Mouse (Mus musculus) neural tube, embryonic 11.5 days (tissue): ENCODE measurements around the gene Hoxd3. TPM values are rescaled to one million over a fixed set of nuclear protein-coding genes. Genes with fewer than 3 reads are reported as not detected.

Experiments
- ATAC-seq: fragments of 200-750 bp; cut with Nextera tagmentation; 2 replicates; pipeline ENCODE4 v1.8.0; 2017; ENCODE audit warnings: moderate number of reproducible peaks, mild to moderate bottlenecking, moderate TSS enrichment, moderate library complexity; ENCODE audit not compliant: insufficient read depth, low FRiP score, low TSS enrichment
- DNase-seq: peaks from one replicate; pipeline ENCODE4 v3.0.0-alpha.2; 2015; ENCODE audit warnings: low spot score
- H3K27ac ChIP-seq: fragments of 300-500 bp; sonication (generic); 2 replicates; pipeline ENCODE4 v1.5.1; 2014; ENCODE audit warnings: low read depth, mild to moderate bottlenecking, low read length
- H3K27me3 ChIP-seq: fragments of 300-500 bp; sonication (generic); 2 replicates; pipeline ENCODE4 v1.6.1; 2014; ENCODE audit warnings: mild to moderate bottlenecking, low read length, mixed read lengths; ENCODE audit not compliant: control insufficient read depth, insufficient read depth
- H3K36me3 ChIP-seq: fragments of 300-500 bp; sonication (generic); 2 replicates; pipeline ENCODE4 v1.6.1; 2014; ENCODE audit warnings: mild to moderate bottlenecking, low read length, moderate library complexity, mixed read lengths; ENCODE audit not compliant: control insufficient read depth, insufficient read depth
- H3K4me1 ChIP-seq: fragments of 300-500 bp; sonication (generic); 2 replicates; pipeline ENCODE4 v1.6.1; 2014; ENCODE audit warnings: low read length, mixed read lengths; ENCODE audit not compliant: control insufficient read depth, insufficient read depth
- H3K4me2 ChIP-seq: fragments of 300-500 bp; sonication (generic); 2 replicates; pipeline ENCODE4 v1.6.1; 2014; ENCODE audit warnings: low read depth, mild to moderate bottlenecking, moderate library complexity
- H3K4me3 ChIP-seq: fragments of 300-500 bp; sonication (generic); 2 replicates; pipeline ENCODE4 v1.5.1; 2014; ENCODE audit warnings: low read depth, low read length
- H3K9ac ChIP-seq: fragments of 300-500 bp; sonication (generic); 2 replicates; pipeline ENCODE4 v1.6.1; 2014; ENCODE audit warnings: mild to moderate bottlenecking, low read length
- H3K9me3 ChIP-seq: fragments of 300-500 bp; sonication (generic); 2 replicates; pipeline ENCODE4 v1.6.1; 2016; ENCODE audit warnings: low read length; ENCODE audit not compliant: control insufficient read depth
- WGBS: fragments of 180-500 bp; shearing (Covaris S2); extraction: QIAGEN DNeasy Blood & Tissue Kit; methylation state at CpG from one replicate; pipeline ENCODE4 v1.1.7; 2014; 5-methylcytosine and 5-hydroxymethylcytosine counted together
- polyA plus RNA-seq: library from polyadenylated mRNA; unstranded; fragments of >200 nt; fragmentation: Nextera tagmentation; extraction: Ambion mirVana; gene quantifications from 2 replicates; pipeline ENCODE4 v1.2.1, GENCODE M21; 2014

Gene Hoxd3
- polyA plus RNA-seq, 1 experiment from 2014 or later: 55.0 TPM

- Histone ChIP-seq H3K4me2 (peak overlapping the region; percentile 38), H3K27ac (peak overlapping the region; percentile 85), H3K4me3 (peak overlapping the region; percentile 22), H3K36me3 (no peaks in the 10 kb centered on the region), H3K27me3 (peaks cover 92% of the 10 kb centered on the region), H3K4me1 (0 out of 2 replicates have a peak, but pooled peaks cover 3% of the 10 kb centered on the region), H3K9ac (peak overlapping the region; percentile 65), H3K9me3 (no peaks in the 10 kb centered on the region)
- no peak for ATAC-seq
- peak; percentile 41 for DNase-seq
- 4% methylated on average over 12 of the region's 12 CpGs for WGBS
Observed at GRCm38 (mm10) chr2:74688795-74689573, 22.7 kb upstream of the Hoxd3 start.

GRCm38 (mm10) chr2:74689574-74690337 is 22.0 kb upstream of the Hoxd3 start:
- Histone ChIP-seq H3K36me3 (no peaks in the 10 kb centered on the region), H3K9ac (peak overlapping the region; percentile 65), H3K4me3 (peak overlapping the region; percentile 22), H3K4me1 (0 out of 2 replicates have a peak, but pooled peaks cover 3% of the 10 kb centered on the region), H3K27ac (peak overlapping the region; percentile 85), H3K9me3 (no peaks in the 10 kb centered on the region), H3K27me3 (peaks cover 91% of the 10 kb centered on the region), H3K4me2 (peak overlapping the region; percentile 38)
- no peak for ATAC-seq
- DNase-seq: peak; percentile 57
- under 1% methylated on average over 24 of the region's 24 CpGs for WGBS

GRCm38 (mm10) chr2:74690338-74690716 is 21.4 kb upstream of the Hoxd3 start:
- Histone ChIP-seq H3K36me3 (no peaks in the 10 kb centered on the region), H3K4me1 (0 out of 2 replicates have a peak, but pooled peaks cover 3% of the 10 kb centered on the region)
- 8% methylated on average over 8 of the region's 8 CpGs for WGBS

DNA sequence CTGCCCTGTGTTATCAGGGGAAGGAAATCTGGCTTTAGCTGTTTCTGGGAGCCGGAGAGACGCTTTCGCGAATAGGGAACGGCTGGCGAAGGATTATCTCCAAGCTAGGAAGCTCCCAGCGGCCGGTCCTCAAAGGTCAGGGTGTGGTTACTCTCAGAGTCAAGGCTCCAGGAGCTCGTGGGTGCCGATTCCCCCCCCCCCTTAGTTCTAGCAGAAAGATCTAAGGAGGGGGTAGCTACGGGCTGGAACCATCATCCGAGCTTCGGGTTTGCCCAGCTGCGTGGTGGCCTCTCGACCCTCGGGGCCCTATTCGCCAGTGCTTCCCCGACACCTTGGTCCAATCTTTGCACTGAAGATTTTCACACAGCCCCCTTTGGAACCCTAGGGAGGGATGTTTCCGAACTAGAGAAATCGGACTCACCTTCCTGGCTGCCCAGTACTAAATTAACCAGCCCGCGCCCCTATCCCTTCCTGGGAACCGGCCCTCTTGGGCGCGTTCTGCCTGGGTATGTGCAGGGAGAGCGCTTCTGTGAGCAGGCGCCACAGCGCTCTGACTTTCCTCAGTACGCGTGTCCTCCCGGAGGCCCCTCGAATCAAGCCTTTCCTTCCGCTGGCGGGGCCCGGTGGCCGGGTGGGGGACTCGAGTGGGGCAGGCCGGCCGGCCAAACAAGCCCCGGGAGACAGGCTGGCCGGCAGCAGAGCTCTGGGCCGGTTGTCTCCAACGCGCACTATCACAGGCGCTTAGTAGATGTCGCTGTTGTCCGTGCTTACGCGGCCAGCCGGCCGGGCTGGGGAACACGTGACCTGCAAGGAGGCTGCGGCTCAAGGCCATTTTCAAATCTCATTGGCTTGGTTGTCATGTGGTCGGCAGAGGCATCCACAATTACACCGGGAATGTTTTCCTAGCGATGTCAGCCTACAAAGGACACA is 20.4 kb upstream of the Hoxd3 start, which contains the start of gene Hoxd10:
Gene Hoxd10 (plus strand): TSS at position 903 of the 930 bp plus-strand sequence.
- DNase-seq: peak; percentile 87
- peak within 1 kb of the TSS; percentile 69 for H3K9ac ChIP-seq
- ATAC-seq: peak; percentile 90
- peak within 1 kb of the TSS; percentile 65 for H3K4me2 ChIP-seq
- H3K4me3 ChIP-seq: peak within 1 kb of the TSS; percentile 46
- H3K27ac ChIP-seq: peak within 1 kb of the TSS; percentile 72
- 0 out of 2 replicates have a peak, but pooled peaks cover 3% of the 10 kb centered on the region for H3K4me1 ChIP-seq
- H3K36me3 ChIP-seq: no peaks in the 10 kb centered on the region
- no peaks in the 10 kb centered on the region for H3K9me3 ChIP-seq
- under 1% methylated on average over 56 of the region's 56 CpGs for WGBS
- H3K27me3 ChIP-seq: peaks cover 90% of the 10 kb centered on the region

More at GRCm38 (mm10) chr2:74690338-74690716, 21.4 kb upstream of the Hoxd3 start:
- no peak for DNase-seq
- no peaks in the 10 kb centered on the region for H3K9me3 ChIP-seq
- ATAC-seq: no peak
- peaks cover 90% of the 10 kb centered on the region for H3K27me3 ChIP-seq
- H3K4me3 ChIP-seq: peak overlapping the region; percentile 46
- peak overlapping the region; percentile 65 for H3K9ac ChIP-seq
- H3K4me2 ChIP-seq: peak overlapping the region; percentile 65
- peak overlapping the region; percentile 85; the same call in 1 of the 2 replicates for H3K27ac ChIP-seq

GRCm38 (mm10) chr2:74691995-74692807 is 19.5 kb upstream of the Hoxd3 start:
- DNase-seq: no peak
- WGBS: 4% methylated on average over 35 of the region's 35 CpGs

DNA sequence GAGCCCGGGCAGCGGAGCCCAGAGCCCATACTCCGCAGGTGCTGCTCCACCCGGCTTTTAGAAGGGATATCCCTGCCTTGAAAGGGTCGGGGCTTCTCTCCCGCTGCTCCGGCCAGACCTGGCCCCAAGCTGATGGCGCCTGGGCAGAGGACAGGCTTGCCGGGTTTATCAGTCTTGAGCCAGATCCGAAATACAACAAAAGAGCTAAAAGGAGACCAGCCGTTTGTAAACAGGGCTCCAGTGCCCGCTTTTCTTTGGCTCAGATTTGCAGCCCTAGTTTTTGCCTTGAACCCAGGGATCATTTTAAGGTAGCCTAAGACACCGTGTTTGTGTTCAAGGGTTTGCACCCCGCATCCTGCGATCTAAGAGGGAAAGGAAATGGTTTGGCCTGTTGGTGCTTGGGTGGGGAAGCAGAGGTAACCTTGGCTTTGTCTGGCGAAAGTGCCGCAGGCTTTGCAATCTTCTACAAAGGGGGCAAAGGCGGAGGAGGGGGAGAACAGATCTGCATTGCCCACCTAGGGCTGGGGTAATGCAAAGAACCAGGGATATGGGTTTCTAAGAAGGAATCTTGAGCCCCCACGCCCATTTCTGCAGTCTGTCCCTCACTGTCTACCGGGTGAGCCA is 18.8 kb upstream of the Hoxd3 start:
- peak overlapping the region; percentile 65 for H3K27ac ChIP-seq
- peak overlapping the region; percentile 46 for H3K4me3 ChIP-seq
- H3K36me3 ChIP-seq: no peaks in the 10 kb centered on the region
- ATAC-seq (no peak), DNase-seq (peak; percentile 49)
- under 1% methylated on average over 20 of the region's 20 CpGs for WGBS
- H3K9me3 ChIP-seq: no peaks in the 10 kb centered on the region
- H3K9ac ChIP-seq: peak overlapping the region; percentile 62
- H3K4me2 ChIP-seq: peak overlapping the region; percentile 65
- peaks cover 86% of the 10 kb centered on the region for H3K27me3 ChIP-seq
- H3K4me1 ChIP-seq: 0 out of 2 replicates have a peak, but pooled peaks cover 5% of the 10 kb centered on the region

More at GRCm38 (mm10) chr2:74691995-74692807, 19.5 kb upstream of the Hoxd3 start:
- peak; percentile 35 for ATAC-seq
- peaks cover 87% of the 10 kb centered on the region for H3K27me3 ChIP-seq
- H3K27ac ChIP-seq: peak overlapping the region; percentile 65
- H3K4me2 ChIP-seq: peak overlapping the region; percentile 65
- H3K4me3 ChIP-seq: peak overlapping the region; percentile 46
- peak overlapping the region; percentile 62 for H3K9ac ChIP-seq
- H3K9me3 ChIP-seq: no peaks in the 10 kb centered on the region
- 0 out of 2 replicates have a peak, but pooled peaks cover 5% of the 10 kb centered on the region for H3K4me1 ChIP-seq
- no peaks in the 10 kb centered on the region for H3K36me3 ChIP-seq

- DNase-seq (peak; percentile 23), ATAC-seq (no peak)
- H3K4me2 ChIP-seq: peak overlapping the region; percentile 65
Observed at GRCm38 (mm10) chr2:74693432-74693827, 18.3 kb upstream of the Hoxd3 start.

More at GRCm38 (mm10) chr2:74693432-74693827, 18.3 kb upstream of the Hoxd3 start:
- peaks cover 86% of the 10 kb centered on the region for H3K27me3 ChIP-seq
- H3K9me3 ChIP-seq: no peaks in the 10 kb centered on the region
- 0 out of 2 replicates have a peak, but pooled peaks cover 5% of the 10 kb centered on the region for H3K4me1 ChIP-seq
- H3K4me3 ChIP-seq: peak overlapping the region; percentile 46
- no peaks in the 10 kb centered on the region for H3K36me3 ChIP-seq
- peak overlapping the region; percentile 62 for H3K9ac ChIP-seq
- no peak overlapping the region for H3K27ac ChIP-seq
- WGBS: 1% methylated on average over 4 of the region's 4 CpGs
